Mouse (Mus musculus): ENCODE results near the gene Lrrfip2. TPM values are rescaled to one million over a fixed set of nuclear protein-coding genes. Genes with fewer than 3 reads are reported as not detected.
A peak's percentile ranks its signal among the peaks of the same experiment; 100 is the strongest.

Gene Lrrfip2
- total RNA-seq (2021), result 10 to 100 TPM; 38.7 to 42.8 TPM

- intact Hi-C loops (cut with DNase I), result no loop called here
- DNase-seq (ENCODE audit: low spot score in 2 of 2), result no peak
Observed at GRCm38 (mm10) chr9:111117126-111117642, at the start of gene Lrrfip2. TSS of gene Lrrfip2 (plus strand) at chr9:111117592.

- DNase-seq (ENCODE audit: low spot score in 2 of 2), result peak in 1 of 2 experiments; percentile 28
- intact Hi-C loops (cut with DNase I), result loop anchor here (5.0 kb wide), 1 partner anchor 148 kb away; no protein-coding TSS in a partner anchor
Observed at GRCm38 (mm10) chr9:111070546-111070961, 46.8 kb upstream of the Lrrfip2 start.

GRCm38 (mm10) chr9:111072175-111072574 is 45.2 kb upstream of the Lrrfip2 start:
- DNase-seq (ENCODE audit: low spot score in 2 of 2), result peak in 1 of 2 experiments; percentile 39
- intact Hi-C loops (cut with DNase I), result loop anchor here (1.0 to 5.0 kb wide), 2 partner anchors 75 to 150 kb away; no protein-coding TSS in a partner anchor

GRCm38 (mm10) chr9:111072971-111073370 is 44.4 kb upstream of the Lrrfip2 start:
- DNase-seq (ENCODE audit: low spot score in 2 of 2), result no peak
- intact Hi-C loops (cut with DNase I), result loop anchor here (1.0 to 5.0 kb wide), 2 partner anchors 76 to 151 kb away; no protein-coding TSS in a partner anchor

- intact Hi-C loops (cut with DNase I), result no loop called here
- DNase-seq (ENCODE audit: low spot score in 2 of 2), result peak in 1 of 2 experiments; percentile 13
Observed at GRCm38 (mm10) chr9:111077745-111078144, 39.6 kb upstream of the Lrrfip2 start.

- no peak for DNase-seq (ENCODE audit: low spot score in 2 of 2)
- intact Hi-C loops (cut with DNase I), result no loop called here
Observed at GRCm38 (mm10) chr9:111080801-111081200, 36.6 kb upstream of the Lrrfip2 start.

- intact Hi-C loops (cut with DNase I), result no loop called here
- no peak for DNase-seq (ENCODE audit: low spot score in 2 of 2)
Observed at GRCm38 (mm10) chr9:111081765-111082164, 35.6 kb upstream of the Lrrfip2 start.

- no peak for DNase-seq (ENCODE audit: low spot score in 2 of 2)
- intact Hi-C loops (cut with DNase I), result no loop called here
Observed at GRCm38 (mm10) chr9:111085329-111085728, 32.1 kb upstream of the Lrrfip2 start.

GRCm38 (mm10) chr9:111086137-111086536 is 31.3 kb upstream of the Lrrfip2 start:
- no peak for DNase-seq (ENCODE audit: low spot score in 2 of 2)
- intact Hi-C loops (cut with DNase I), result no loop called here

GRCm38 (mm10) chr9:111086995-111087606 is 30.3 kb upstream of the Lrrfip2 start:
- intact Hi-C loops (cut with DNase I), result no loop called here
- no peak for DNase-seq (ENCODE audit: low spot score in 2 of 2)

GRCm38 (mm10) chr9:111087960-111088359 is 29.4 kb upstream of the Lrrfip2 start:
- intact Hi-C loops (cut with DNase I), result no loop called here
- no peak for DNase-seq (ENCODE audit: low spot score in 2 of 2)

GRCm38 (mm10) chr9:111088886-111089285 is 28.5 kb upstream of the Lrrfip2 start:
- intact Hi-C loops (cut with DNase I), result no loop called here
- DNase-seq (ENCODE audit: low spot score in 2 of 2), result no peak

- intact Hi-C loops (cut with DNase I), result loop anchor here (2.0 kb wide), 1 partner anchor 156 kb away; no protein-coding TSS in a partner anchor
Observed at GRCm38 (mm10) chr9:111092657-111093056, 24.7 kb upstream of the Lrrfip2 start.

GRCm38 (mm10) chr9:111093094-111093493 is 24.3 kb upstream of the Lrrfip2 start:
- peak; percentile 65 for DNase-seq (ENCODE audit: low spot score in 2 of 2)
- intact Hi-C loops (cut with DNase I), result loop anchor here (2.0 kb wide), 1 partner anchor 156 kb away; no protein-coding TSS in a partner anchor

More at GRCm38 (mm10) chr9:111092657-111093056, 24.7 kb upstream of the Lrrfip2 start:
- peak; percentile 29 to 37 for DNase-seq (ENCODE audit: low spot score in 2 of 2)

GRCm38 (mm10) chr9:111094626-111095025 is 22.8 kb upstream of the Lrrfip2 start:
- no peak for DNase-seq (ENCODE audit: low spot score in 2 of 2)
- intact Hi-C loops (cut with DNase I), result no loop called here

- no peak for DNase-seq (ENCODE audit: low spot score in 2 of 2)
- intact Hi-C loops (cut with DNase I), result no loop called here
Observed at GRCm38 (mm10) chr9:111095710-111096109, 21.7 kb upstream of the Lrrfip2 start.

- DNase-seq (ENCODE audit: low spot score in 2 of 2), result no peak
- intact Hi-C loops (cut with DNase I), result no loop called here
Observed at GRCm38 (mm10) chr9:111096419-111097326, 20.7 kb upstream of the Lrrfip2 start.

GRCm38 (mm10) chr9:111097543-111097942 is 19.8 kb upstream of the Lrrfip2 start:
- intact Hi-C loops (cut with DNase I), result no loop called here
- no peak for DNase-seq (ENCODE audit: low spot score in 2 of 2)

GRCm38 (mm10) chr9:111100406-111100805 is 17.0 kb upstream of the Lrrfip2 start:
- intact Hi-C loops (cut with DNase I), result no loop called here
- DNase-seq (ENCODE audit: low spot score in 2 of 2), result no peak

- no peak for DNase-seq (ENCODE audit: low spot score in 2 of 2)
- intact Hi-C loops (cut with DNase I), result no loop called here
Observed at GRCm38 (mm10) chr9:111103293-111103692, 14.1 kb upstream of the Lrrfip2 start.

All from left cerebral cortex, postnatal 25 days (tissue).